Mouse (Mus musculus) MEL (cell line): ENCODE data around the gene Myh10. TPM values are rescaled to one million over a fixed set of nuclear protein-coding genes. Genes with fewer than 3 reads are reported as not detected.

ENCODE experiments used
- DNase-seq: peaks from one replicate; pipeline ENCODE4 v3.0.0; 2011; ENCODE audit warnings: low read depth, low spot score
- H3K27ac ChIP-seq: 2 replicates; pipeline ENCODE4 v1.5.1; 2012; ENCODE audit warnings: low read depth, mild to moderate bottlenecking, control low read depth, low read length, moderate library complexity; ENCODE audit not compliant: control insufficient read depth
- H3K27me3 ChIP-seq, 2 experiments: fragments of 150-350 bp in 1 of 2; sonication (generic) in 1 of 2; 2 replicates each; pipeline ENCODE4 v1.6.1; 2012; ENCODE audit warnings: low read length in 2 of 2, mild to moderate bottlenecking in 2 of 2, improper control_type of control experiment in 1 of 2, moderate library complexity in 1 of 2; ENCODE audit not compliant: insufficient read depth in 2 of 2, control insufficient read depth in 1 of 2
- H3K36me3 ChIP-seq, 2 experiments: 2 replicates each; pipeline ENCODE4 v1.6.1; 2012 to 2014; ENCODE audit warnings: low read length in 2 of 2, improper control_type of control experiment in 1 of 2, inconsistent platforms in 1 of 2, mild to moderate bottlenecking in 1 of 2; ENCODE audit not compliant: insufficient read depth in 2 of 2, control insufficient read depth in 1 of 2
- H3K4me1 ChIP-seq, 2 experiments: fragments of 150-350 bp in 1 of 2; sonication (generic) in 1 of 2; 2 replicates each; pipeline ENCODE4 v1.6.1; 2012; ENCODE audit warnings: low read length in 2 of 2, improper control_type of control experiment in 1 of 2, mild to moderate bottlenecking in 1 of 2; ENCODE audit not compliant: insufficient read depth in 2 of 2, control insufficient read depth in 1 of 2
- H3K4me3 ChIP-seq, 2 experiments: fragments of 150-350 bp in 1 of 2; sonication (generic) in 1 of 2; 2 replicates each; pipeline ENCODE4 v1.5.1; 2012; ENCODE audit warnings: low read depth in 2 of 2, low read length in 2 of 2, mild to moderate bottlenecking in 2 of 2, moderate library complexity in 2 of 2, control low read depth in 1 of 2, improper control_type of control experiment in 1 of 2; ENCODE audit not compliant: control insufficient read depth in 1 of 2, insufficient read depth in 1 of 2
- H3K79me2 ChIP-seq: 2 replicates; pipeline ENCODE4 v1.6.1; 2012; ENCODE audit warnings: mild to moderate bottlenecking, low read length, moderate library complexity; ENCODE audit not compliant: control insufficient read depth, poor library complexity, insufficient read depth
- H3K9ac ChIP-seq: 2 replicates; pipeline ENCODE4 v1.6.1; 2012; ENCODE audit warnings: low read depth, mild to moderate bottlenecking, control low read depth, low read length, moderate library complexity; ENCODE audit not compliant: control insufficient read depth, poor library complexity, severe bottlenecking
- H3K9me3 ChIP-seq: fragments of 150-350 bp; sonication (generic); replicated peaks from 2 replicates; pipeline ENCODE4 v1.6.1; 2012; ENCODE audit warnings: mild to moderate bottlenecking, low read length, improper control_type of control experiment, moderate library complexity; ENCODE audit not compliant: insufficient read depth
- CTCF ChIP-seq, 3 experiments: IDR thresholded peaks in 2 of 3; conservative IDR thresholded peaks in 1 of 3; 2 replicates each; pipeline ENCODE4 v1.5.1; 2011 to 2012; ENCODE audit warnings: low read length in 3 of 3, low read depth in 2 of 3, mild to moderate bottlenecking in 2 of 3, improper control_type of control experiment in 1 of 3, inconsistent platforms in 1 of 3, mixed read lengths in 1 of 3, moderate library complexity in 1 of 3; ENCODE audit not compliant: control insufficient read depth in 1 of 3, insufficient read depth in 1 of 3, poor library complexity in 1 of 3, severe bottlenecking in 1 of 3
- ELF1 ChIP-seq: IDR thresholded peaks from 2 replicates; pipeline ENCODE4 v1.6.1; 2014; ENCODE audit warnings: low read depth, mild to moderate bottlenecking, inconsistent platforms, low read length, improper control_type of control experiment, moderate library complexity
- ETS1 ChIP-seq: IDR thresholded peaks from 2 replicates; pipeline ENCODE4 v1.6.1; 2012; ENCODE audit warnings: low read depth, mild to moderate bottlenecking, inconsistent platforms, low read length, improper control_type of control experiment, moderate library complexity
- HCFC1 ChIP-seq: IDR thresholded peaks from 2 replicates; pipeline ENCODE4 v1.6.1; 2012; ENCODE audit warnings: low read depth, mild to moderate bottlenecking, inconsistent platforms, low read length, improper control_type of control experiment, moderate library complexity
- JUND ChIP-seq: IDR thresholded peaks from 2 replicates; pipeline ENCODE4 v1.6.1; 2011; ENCODE audit warnings: low read depth, mild to moderate bottlenecking, improper control_type of control experiment, low read length
- MAZ ChIP-seq: IDR thresholded peaks from 2 replicates; pipeline ENCODE4 v1.6.1; 2012; ENCODE audit warnings: low read depth, mild to moderate bottlenecking, inconsistent platforms, low read length, improper control_type of control experiment
- NELFE ChIP-seq: IDR thresholded peaks from 2 replicates; pipeline ENCODE4 v1.6.1; 2011; ENCODE audit warnings: low read depth, low read length, improper control_type of control experiment
- POLR2AphosphoS2 ChIP-seq: IDR thresholded peaks from 2 replicates; pipeline ENCODE4 v1.6.1; 2011; ENCODE audit warnings: low read length, improper control_type of control experiment
- RAD21 ChIP-seq: IDR thresholded peaks from 2 replicates; pipeline ENCODE4 v1.6.1; 2011; ENCODE audit warnings: mild to moderate bottlenecking, low read depth, low read length, improper control_type of control experiment
- SMC3 ChIP-seq: IDR thresholded peaks from 2 replicates; pipeline ENCODE4 v1.6.1; 2011; ENCODE audit warnings: low read depth, low read length, improper control_type of control experiment
- TCF12 ChIP-seq: IDR thresholded peaks from 2 replicates; pipeline ENCODE4 v1.6.1; 2014; ENCODE audit warnings: low read depth, mild to moderate bottlenecking, inconsistent platforms, low read length, improper control_type of control experiment, moderate library complexity
- ZC3H11A ChIP-seq: IDR thresholded peaks from 2 replicates; pipeline ENCODE4 v1.6.1; 2012; ENCODE audit warnings: low read depth, mild to moderate bottlenecking, inconsistent platforms, low read length, improper control_type of control experiment
- ZKSCAN1 ChIP-seq: IDR thresholded peaks from 2 replicates; pipeline ENCODE4 v1.6.1; 2012; ENCODE audit warnings: low read depth, mild to moderate bottlenecking, inconsistent platforms, low read length, improper control_type of control experiment, moderate library complexity
- polyA plus RNA-seq, 2 experiments: library from polyadenylated mRNA; stranded (reverse) in 1 of 2; unstranded in 1 of 2; fragments of >175 nt in 1 of 2; fragments of >200 nt in 1 of 2; gene quantifications; 2 replicates each; pipeline versions ENCODE4 v1.2.1 to v1.2.4; 2012; ENCODE audit warnings: low replicate concordance in 2 of 2, low read depth in 1 of 2; ENCODE audit not compliant: insufficient read length in 2 of 2, insufficient read depth in 1 of 2, missing spikeins in 1 of 2
- total RNA-seq: library from RNA; depleted of rRNA; stranded (reverse); fragments of 300-350 nt; gene quantifications from 2 replicates; pipeline ENCODE4 v1.2.3, GENCODE M21; 2012

The Myh10 gene
- total and polyA plus RNA-seq, 3 experiments, result 99.3 to 187 (median 127) TPM

DNA sequence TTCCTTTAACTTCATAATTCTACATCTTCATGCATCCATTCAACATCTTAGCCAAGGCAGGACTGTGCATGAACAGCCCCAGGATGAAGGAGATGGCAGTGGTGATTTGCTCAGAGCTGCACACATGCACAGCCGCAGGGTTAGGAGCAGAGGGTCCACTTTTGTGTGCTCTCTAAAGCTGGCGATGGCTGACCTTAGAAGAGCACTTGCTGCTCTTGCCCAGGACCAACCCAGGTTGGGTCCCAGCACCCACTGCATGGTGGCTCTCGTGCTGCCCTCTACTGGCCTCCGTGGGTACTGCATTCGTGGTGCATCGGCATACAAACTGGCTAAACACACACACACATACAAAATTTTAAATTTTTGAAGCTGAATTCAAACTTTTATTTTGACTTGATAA lies 116.4 kb downstream of the Myh10 start:
- Histone ChIP-seq H3K9me3 (no peaks in the 10 kb centered on the region), H3K9ac (no peak overlapping the region), H3K36me3 (peaks cover 0 to 33% of the 10 kb centered on the region in 2 experiments; a peak in 2 of 4 replicates), H3K4me3 (no peak overlapping the region), H3K27me3 (no peaks in the 10 kb centered on the region), H3K79me2 (no peaks in the 10 kb centered on the region), H3K4me1 (no peaks in the 10 kb centered on the region), H3K27ac (no peak overlapping the region)
- TF ChIP-seq RAD21, result peak; percentile 63
- TF ChIP-seq ZC3H11A, result peak; percentile 49
- TF ChIP-seq HCFC1, result no peak
- TF ChIP-seq JUND, result peak; percentile 40; the same call in 1 of the 2 replicates
- peak; percentile 88 to 97 (median 89) for TF ChIP-seq CTCF (IDR thresholded peaks at IDR 0.05 in 2 of 3, conservative IDR thresholded peaks at IDR 0.05 in 1 of 3; ENCODE audit: control insufficient read depth in 1 of 3, insufficient read depth in 1 of 3, low read depth in 2 of 3, low read length in 3 of 3, poor library complexity in 1 of 3, severe bottlenecking in 1 of 3)
- TF ChIP-seq SMC3, result peak; percentile 79
- DNase-seq, result peak; percentile 81

DNA sequence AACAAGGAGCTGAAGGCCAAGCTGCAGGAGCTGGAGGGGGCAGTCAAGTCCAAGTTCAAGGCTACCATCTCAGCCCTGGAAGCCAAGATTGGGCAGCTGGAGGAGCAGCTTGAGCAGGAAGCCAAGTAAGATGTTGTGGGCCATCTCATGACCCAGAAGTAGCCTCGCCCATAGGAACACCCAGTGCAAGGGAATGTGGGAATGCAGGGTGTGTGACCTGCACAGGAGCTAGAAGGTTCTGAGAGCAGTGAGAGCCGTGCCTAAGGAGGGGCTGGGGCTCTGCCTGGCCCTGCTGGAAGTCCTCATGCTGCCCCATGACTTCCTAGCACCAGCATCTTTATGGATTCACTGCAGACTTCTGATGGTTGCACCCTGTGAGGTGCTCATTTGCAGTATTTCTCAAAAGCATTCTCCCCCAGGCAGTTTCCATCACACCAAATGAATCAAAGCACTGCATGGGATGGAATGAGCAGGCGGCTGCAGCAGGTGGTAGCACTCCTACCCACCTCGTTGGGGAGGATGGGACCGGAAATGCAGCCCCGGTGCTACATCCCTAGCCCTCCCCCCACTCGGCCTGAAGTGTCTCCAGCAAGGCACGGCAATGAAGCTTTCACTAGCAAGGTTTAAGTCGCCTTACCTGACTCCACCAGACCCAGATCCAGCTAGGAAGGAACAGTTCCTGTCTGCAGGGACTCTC lies 120.7 kb downstream of the Myh10 start:
- Histone ChIP-seq H3K9me3 (no peaks in the 10 kb centered on the region), H3K36me3 (peaks cover 0 to 31% of the 10 kb centered on the region in 2 experiments; a peak in 2 of 4 replicates), H3K27me3 (no peaks in the 10 kb centered on the region), H3K4me3 (no peak overlapping the region), H3K9ac (no peak overlapping the region), H3K27ac (no peak overlapping the region), H3K79me2 (no peaks in the 10 kb centered on the region), H3K4me1 (no peaks in the 10 kb centered on the region)
- no peak for TF ChIP-seq ETS1
- TF ChIP-seq MAZ, result no peak
- TF ChIP-seq NELFE, result no peak
- no peak for TF ChIP-seq TCF12
- TF ChIP-seq ELF1, result no peak
- no peak for DNase-seq

DNA sequence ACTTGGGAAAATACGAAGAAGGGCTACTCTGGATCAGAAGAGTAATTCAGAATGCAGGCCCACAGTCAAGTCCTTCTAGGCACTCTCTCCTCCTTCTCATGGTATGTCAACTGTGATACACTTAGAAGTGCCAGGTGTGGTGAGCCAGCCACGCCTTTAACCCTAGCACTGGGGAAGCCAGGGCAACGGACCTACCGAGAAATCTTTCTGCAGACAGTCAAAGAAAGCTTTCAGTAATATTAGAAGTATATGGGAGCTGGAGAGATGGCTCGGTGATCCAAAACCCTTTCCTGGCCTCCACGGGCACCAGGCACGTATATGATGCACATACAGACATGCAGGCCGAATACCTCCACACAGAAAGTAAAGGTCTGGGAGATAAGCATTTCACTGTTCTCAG lies 127.1 kb downstream of the Myh10 start:
- Histone ChIP-seq H3K27me3 (no peaks in the 10 kb centered on the region), H3K36me3 (peaks cover 0 to 34% of the 10 kb centered on the region in 2 experiments; a peak in 2 of 4 replicates), H3K4me3 (no peak overlapping the region), H3K4me1 (no peaks in the 10 kb centered on the region), H3K27ac (no peak overlapping the region), H3K9me3 (no peaks in the 10 kb centered on the region), H3K79me2 (no peaks in the 10 kb centered on the region), H3K9ac (no peak overlapping the region)
- no peak for DNase-seq
- TF ChIP-seq POLR2AphosphoS2 (peak; percentile 27; the same call in 1 of the 2 replicates), ZKSCAN1 (no peak)
